Mouse (Mus musculus): Measurements from ENCODE around the gene Msmp. TPM values are rescaled to one million over a fixed set of nuclear protein-coding genes. Genes with fewer than 3 reads are reported as not detected.
A peak's percentile ranks its signal among the peaks of the same experiment; 100 is the strongest.

Gene Msmp
- polyA plus RNA-seq, 1 experiment from 2014 or later = 1.5 TPM

DNA sequence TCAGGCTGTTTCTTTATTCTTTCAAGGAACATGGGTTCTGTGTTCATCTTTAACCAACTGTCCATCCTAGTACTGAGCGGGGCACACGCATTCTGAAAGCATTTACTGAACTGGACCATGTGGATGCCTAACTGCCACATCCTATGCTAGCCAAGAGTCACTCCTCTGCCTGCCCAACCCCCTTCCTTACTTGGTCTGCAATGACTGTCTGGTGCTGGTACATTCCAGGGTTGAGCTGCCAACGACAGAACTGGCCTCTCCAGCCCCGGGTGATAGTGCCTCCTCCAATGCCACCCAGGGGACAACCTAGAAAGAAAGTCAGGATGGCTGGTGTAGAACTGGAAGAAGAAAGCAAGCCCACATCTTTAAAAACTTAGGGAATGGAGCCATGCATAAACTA, 10.7 kb downstream of the Msmp start:
- WGBS = 92% methylated on average over 4 of the region's 4 CpGs
- no peaks in the 10 kb centered on the region for H3K9me3 ChIP-seq (replicated peaks)
- no peak overlapping the region for H3K9ac ChIP-seq (replicated peaks)
- no peaks in the 10 kb centered on the region for H3K27me3 ChIP-seq (replicated peaks)
- peaks cover 60% of the 10 kb centered on the region for H3K36me3 ChIP-seq
- peaks cover 39% of the 10 kb centered on the region for H3K4me1 ChIP-seq
- no peak overlapping the region for H3K4me2 ChIP-seq
- no peak for ATAC-seq (ENCODE audit: low FRiP score)
- H3K27ac ChIP-seq (replicated peaks) = no peak overlapping the region
- H3K4me3 ChIP-seq (replicated peaks) = no peak overlapping the region

DNA sequence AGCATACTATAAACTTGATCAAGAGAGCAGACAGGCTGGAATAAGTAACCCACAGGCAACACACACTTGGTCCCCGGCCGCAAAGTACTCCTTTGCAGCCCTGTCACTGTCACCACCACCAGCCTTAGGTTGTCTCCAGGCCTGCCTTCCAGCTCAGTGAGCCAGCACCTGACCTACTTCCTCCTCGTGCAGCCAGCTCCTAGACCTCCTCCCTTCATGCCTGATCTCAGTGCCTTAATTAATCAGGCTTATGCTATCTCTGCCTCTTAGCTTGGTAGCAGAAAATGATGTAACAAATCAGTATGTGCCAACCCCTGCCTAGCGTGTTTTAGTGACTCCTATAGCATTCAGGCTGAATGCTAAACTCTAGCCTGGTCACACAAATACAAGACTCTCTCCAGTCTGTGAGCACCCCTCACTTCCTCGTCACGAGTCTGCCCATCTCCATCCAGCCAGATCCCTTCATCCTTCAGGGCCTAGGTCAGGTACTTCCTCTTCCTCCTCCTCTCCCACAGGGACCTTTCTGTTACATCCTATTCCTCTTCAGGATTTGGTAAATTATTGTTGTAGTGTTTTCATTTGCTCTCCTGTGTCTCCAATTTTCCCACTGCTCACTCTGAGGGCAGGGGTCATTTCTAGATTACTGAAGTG, 12.8 kb downstream of the Msmp start:
- WGBS = 89% methylated on average over 6 of the region's 6 CpGs
- no peaks in the 10 kb centered on the region for H3K9me3 ChIP-seq (replicated peaks)
- peaks cover 81% of the 10 kb centered on the region for H3K36me3 ChIP-seq
- ATAC-seq (ENCODE audit: low FRiP score) = no peak
- no peak overlapping the region for H3K4me3 ChIP-seq (replicated peaks)
- H3K9ac ChIP-seq (replicated peaks) = no peak overlapping the region
- H3K27me3 ChIP-seq (replicated peaks) = no peaks in the 10 kb centered on the region
- no peak overlapping the region for H3K27ac ChIP-seq (replicated peaks)
- no peak overlapping the region for H3K4me2 ChIP-seq
- peaks cover 23% of the 10 kb centered on the region for H3K4me1 ChIP-seq

DNA sequence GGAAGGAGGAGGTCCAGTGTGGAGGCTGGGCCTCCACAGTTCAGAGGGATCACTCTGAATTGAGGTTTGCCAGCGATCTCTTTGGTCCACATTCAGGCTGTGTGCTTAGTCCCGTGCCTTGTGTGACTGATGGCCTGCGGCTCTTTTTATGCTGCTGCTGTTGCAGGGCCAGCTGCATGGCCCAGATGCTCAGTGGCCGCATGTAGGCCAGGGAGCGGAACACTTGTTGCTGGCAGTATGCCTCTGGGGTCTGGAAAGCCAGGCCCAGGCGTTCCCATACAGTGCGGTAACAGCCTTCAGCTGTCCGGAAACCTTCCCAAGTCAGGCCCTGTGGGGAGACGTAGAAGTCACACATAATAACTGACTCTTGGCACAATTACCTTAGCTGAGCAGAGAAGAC, 17.2 kb downstream of the Msmp start:
- H3K4me3 ChIP-seq (replicated peaks) = no peak overlapping the region
- 93% methylated on average over 9 of the region's 9 CpGs for WGBS
- no peak overlapping the region for H3K27ac ChIP-seq (replicated peaks)
- peaks cover 14% of the 10 kb centered on the region for H3K4me1 ChIP-seq
- no peak for ATAC-seq (ENCODE audit: low FRiP score)
- H3K9ac ChIP-seq (replicated peaks) = no peak overlapping the region
- H3K36me3 ChIP-seq = peaks cover 80% of the 10 kb centered on the region
- no peak overlapping the region for H3K4me2 ChIP-seq
- H3K27me3 ChIP-seq (replicated peaks) = no peaks in the 10 kb centered on the region
- no peaks in the 10 kb centered on the region for H3K9me3 ChIP-seq (replicated peaks)

DNA sequence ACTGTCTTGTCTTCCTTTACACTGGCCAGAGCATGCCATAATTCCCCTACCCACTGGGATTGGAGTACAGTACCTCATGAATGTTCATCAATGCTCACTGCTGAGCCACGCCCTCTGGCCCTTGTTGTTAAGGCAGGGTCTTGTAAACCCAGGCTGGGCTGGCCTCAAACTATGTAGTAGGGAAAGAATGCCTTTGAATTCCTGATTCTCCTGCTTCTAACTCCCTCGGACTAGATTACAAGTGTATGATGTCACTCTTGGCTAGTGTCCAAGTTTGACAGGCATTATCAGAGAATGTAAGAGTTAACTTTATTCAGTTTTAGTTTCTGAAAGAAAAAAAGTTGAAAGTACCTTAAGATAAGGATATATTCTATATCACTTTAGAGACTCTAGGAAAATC, 20.1 kb downstream of the Msmp start:
- Histone ChIP-seq H3K36me3 (peaks cover 53% of the 10 kb centered on the region), H3K4me3 (replicated peaks) (no peak overlapping the region), H3K27ac (replicated peaks) (no peak overlapping the region), H3K27me3 (replicated peaks) (no peaks in the 10 kb centered on the region), H3K4me1 (peaks cover 38% of the 10 kb centered on the region), H3K9ac (replicated peaks) (no peak overlapping the region), H3K4me2 (0 out of 2 replicates have a peak overlapping the region, but pooled peaks have one; percentile 90), H3K9me3 (replicated peaks) (no peaks in the 10 kb centered on the region)
- ATAC-seq (ENCODE audit: low FRiP score) = no peak
- WGBS = 50% methylated on average over 2 of the region's 2 CpGs

DNA sequence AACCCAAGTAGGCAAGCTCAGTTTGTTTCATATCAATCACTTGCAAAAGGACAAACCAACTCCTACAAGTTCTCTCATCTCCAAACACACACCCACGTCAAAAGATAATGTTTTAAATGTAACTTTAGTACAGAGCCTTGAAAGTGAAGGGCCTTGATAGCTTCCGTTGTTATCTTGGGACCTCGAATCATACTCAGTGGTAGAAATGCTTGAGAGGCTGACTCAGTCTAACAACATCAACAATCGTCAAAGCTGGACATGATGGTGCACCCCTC, 20.8 kb downstream of the Msmp start:
- Histone ChIP-seq H3K9ac (replicated peaks) (peak overlapping the region; percentile 93), H3K4me3 (replicated peaks) (peak overlapping the region; percentile 89), H3K27ac (replicated peaks) (no peak overlapping the region), H3K27me3 (replicated peaks) (no peaks in the 10 kb centered on the region), H3K4me1 (peaks cover 45% of the 10 kb centered on the region), H3K9me3 (replicated peaks) (no peaks in the 10 kb centered on the region), H3K36me3 (peaks cover 46% of the 10 kb centered on the region), H3K4me2 (peak overlapping the region; percentile 90)
- WGBS = 91% methylated on average over 4 of the region's 4 CpGs
- ATAC-seq (ENCODE audit: low FRiP score) = no peak

DNA sequence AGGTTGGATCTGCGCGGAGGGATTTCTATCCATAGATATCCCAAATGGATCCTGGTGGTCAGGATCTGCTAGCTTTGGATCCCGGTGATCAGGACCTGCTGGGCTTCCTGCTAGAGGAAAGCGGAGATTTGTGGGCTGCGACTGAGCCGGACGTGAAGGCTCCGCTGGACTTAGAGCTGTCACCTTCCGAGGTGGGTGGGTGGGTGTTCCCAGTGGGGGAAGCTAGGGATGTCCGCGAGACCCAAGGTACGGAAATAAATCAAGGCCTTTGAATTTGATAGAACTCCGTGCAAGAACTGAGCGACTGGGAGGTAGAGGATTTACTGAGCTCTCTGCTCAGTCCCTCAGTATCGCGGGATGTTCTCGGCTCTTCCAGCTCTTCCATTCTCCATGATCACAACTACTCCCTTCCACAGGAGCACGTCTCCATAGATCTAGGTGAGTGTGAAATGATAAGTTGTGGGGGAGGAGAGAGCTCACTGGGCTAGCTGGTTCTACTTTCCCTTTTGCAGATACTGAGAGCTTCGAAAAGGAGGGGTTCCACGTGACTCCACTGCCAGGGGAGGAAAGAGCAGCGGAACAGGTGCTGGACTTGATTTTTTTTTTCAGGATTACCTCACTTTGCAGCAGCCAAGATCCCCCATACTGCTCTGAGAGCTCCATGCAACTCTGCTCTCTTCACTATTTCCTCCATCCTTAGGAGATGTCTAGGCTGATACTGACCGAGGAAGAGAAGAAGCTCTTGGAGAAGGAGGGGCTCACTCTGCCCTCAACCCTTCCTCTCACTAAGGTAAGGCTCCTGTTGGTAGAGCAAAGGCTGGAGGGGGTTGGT, 21.3 kb downstream of the Msmp start:
- Histone ChIP-seq H3K27me3 (replicated peaks) (no peaks in the 10 kb centered on the region), H3K4me3 (replicated peaks) (peak overlapping the region; percentile 89), H3K9ac (replicated peaks) (peak overlapping the region; percentile 93), H3K27ac (replicated peaks) (peak overlapping the region; percentile 99), H3K9me3 (replicated peaks) (no peaks in the 10 kb centered on the region), H3K36me3 (peaks cover 41% of the 10 kb centered on the region), H3K4me2 (peak overlapping the region; percentile 90), H3K4me1 (peaks cover 51% of the 10 kb centered on the region)
- ATAC-seq (ENCODE audit: low FRiP score) = peak; percentile 28
- WGBS = 7% methylated on average over 22 of the region's 22 CpGs

DNA sequence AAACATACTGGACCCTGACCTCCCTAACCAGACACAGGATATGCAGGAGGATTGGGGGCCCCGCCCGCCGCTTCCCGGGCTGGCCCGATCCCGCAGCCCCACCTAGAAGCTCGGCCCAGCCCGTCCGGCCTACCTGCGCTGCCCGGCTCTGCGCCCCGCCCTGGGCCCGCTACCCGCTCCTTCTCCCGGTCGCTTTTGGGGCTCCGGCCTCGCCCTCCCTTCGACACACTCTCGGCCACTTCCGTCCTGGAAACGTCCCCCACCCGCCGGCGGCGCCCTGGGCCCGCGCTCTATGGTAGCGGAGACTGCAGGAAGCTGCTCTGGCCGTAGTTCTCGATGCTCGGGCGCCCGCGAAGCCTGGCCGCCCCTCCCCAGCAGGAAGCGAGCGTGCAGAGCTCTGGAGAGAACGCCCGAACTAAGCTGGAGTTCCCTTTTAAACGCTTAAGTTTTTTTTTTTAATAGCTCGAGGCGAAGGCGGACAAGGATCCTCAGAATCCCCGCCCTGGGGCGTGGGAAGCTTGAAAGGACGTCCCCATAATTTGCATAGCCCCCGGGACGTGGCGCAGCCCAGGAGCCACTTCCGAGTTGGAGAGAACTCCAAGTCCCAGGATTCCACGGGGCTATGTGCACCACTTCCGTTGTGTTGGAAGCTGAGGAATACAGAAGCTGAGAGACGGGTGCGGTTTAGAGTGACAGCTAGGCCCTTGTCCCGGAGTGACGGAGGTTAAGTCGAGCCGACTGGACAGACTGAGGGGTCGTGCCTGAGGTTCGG, 22.1 kb downstream of the Msmp start, which contains the start of the genes Creb3 and Tln1:
Creb3 (plus strand) TSS at position 336 of the 772 bp plus-strand sequence.
Tln1 (minus strand) TSS at position 695 of the 772 bp plus-strand sequence.
- Histone ChIP-seq H3K4me2 (peak within 1 kb of the TSS; percentile 90), H3K9ac (replicated peaks) (peak within 1 kb of the TSS; percentile 93), H3K4me1 (peaks cover 52% of the 10 kb centered on the region), H3K4me3 (replicated peaks) (peak within 1 kb of the TSS; percentile 89), H3K27me3 (replicated peaks) (no peaks in the 10 kb centered on the region), H3K27ac (replicated peaks) (peak within 1 kb of the TSS; percentile 99), H3K36me3 (peaks cover 33% of the 10 kb centered on the region), H3K9me3 (replicated peaks) (no peaks in the 10 kb centered on the region)
- WGBS = under 1% methylated on average over 61 of the region's 62 CpGs
- ATAC-seq (ENCODE audit: low FRiP score) = peak; percentile 96

DNA sequence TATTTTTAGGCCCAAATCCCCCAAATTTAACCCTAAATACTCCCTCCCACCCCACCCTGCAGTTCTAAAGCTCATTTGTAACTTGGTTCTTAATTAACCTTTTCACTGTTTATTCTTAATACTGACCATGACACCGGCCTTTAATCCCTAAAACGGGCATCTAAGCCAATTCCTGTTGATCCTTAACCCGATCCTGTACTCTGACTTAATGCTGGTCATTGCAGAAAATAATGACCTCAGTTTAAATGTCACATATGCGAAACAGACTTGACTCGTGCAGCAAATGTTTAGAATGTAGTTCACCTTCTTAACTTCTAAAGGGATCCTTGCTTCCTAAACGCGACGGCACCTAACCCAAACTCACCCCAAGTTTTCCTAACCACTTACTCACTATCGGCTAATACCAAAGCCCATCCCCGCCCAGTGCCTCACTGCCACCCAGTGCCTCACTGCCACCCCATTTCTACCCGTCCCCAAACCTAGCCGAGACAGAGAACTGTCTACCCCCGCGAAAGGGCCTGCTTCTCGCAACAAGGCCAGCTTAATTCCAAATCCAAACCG, 22.8 kb downstream of the Msmp start:
- peak overlapping the region; percentile 99 for H3K27ac ChIP-seq (replicated peaks)
- peak overlapping the region; percentile 93 for H3K9ac ChIP-seq (replicated peaks)
- peak; percentile 48; the same call in 1 of the 2 replicates for ATAC-seq (ENCODE audit: low FRiP score)
- peak overlapping the region; percentile 90 for H3K4me2 ChIP-seq
- peaks cover 28% of the 10 kb centered on the region for H3K36me3 ChIP-seq
- WGBS = 3% methylated on average over 16 of the region's 16 CpGs
- H3K4me3 ChIP-seq (replicated peaks) = peak overlapping the region; percentile 89
- no peaks in the 10 kb centered on the region for H3K27me3 ChIP-seq (replicated peaks)
- H3K4me1 ChIP-seq = peaks cover 52% of the 10 kb centered on the region
- H3K9me3 ChIP-seq (replicated peaks) = no peaks in the 10 kb centered on the region

DNA sequence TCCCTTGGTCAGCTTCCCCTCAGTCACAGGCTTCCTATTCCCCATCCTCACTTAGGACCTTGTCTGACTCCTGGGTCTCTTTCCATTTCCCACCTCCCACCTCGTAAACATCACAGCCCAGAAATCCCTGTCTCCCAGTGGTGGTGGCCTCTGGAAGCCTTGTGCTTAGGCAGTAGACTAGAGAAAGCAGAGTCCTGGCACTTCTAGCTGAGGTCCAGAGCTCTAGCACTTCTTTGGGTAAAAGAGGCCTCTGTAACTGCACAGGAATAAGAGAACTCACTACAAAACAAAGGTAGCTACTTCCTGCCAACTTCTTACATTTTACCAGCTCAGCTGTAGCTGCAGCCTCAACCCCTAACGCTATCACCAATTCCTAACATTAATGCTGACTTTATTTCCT, 23.3 kb downstream of the Msmp start:
- no peak for ATAC-seq (ENCODE audit: low FRiP score)
- Histone ChIP-seq H3K9ac (replicated peaks) (peak overlapping the region; percentile 93), H3K4me3 (replicated peaks) (peak overlapping the region; percentile 89), H3K4me2 (peak overlapping the region; percentile 90), H3K4me1 (peaks cover 52% of the 10 kb centered on the region), H3K36me3 (peaks cover 28% of the 10 kb centered on the region), H3K9me3 (replicated peaks) (no peaks in the 10 kb centered on the region), H3K27me3 (replicated peaks) (no peaks in the 10 kb centered on the region), H3K27ac (replicated peaks) (no peak overlapping the region)
- WGBS = 37% methylated on average over 2 of the region's 2 CpGs

DNA sequence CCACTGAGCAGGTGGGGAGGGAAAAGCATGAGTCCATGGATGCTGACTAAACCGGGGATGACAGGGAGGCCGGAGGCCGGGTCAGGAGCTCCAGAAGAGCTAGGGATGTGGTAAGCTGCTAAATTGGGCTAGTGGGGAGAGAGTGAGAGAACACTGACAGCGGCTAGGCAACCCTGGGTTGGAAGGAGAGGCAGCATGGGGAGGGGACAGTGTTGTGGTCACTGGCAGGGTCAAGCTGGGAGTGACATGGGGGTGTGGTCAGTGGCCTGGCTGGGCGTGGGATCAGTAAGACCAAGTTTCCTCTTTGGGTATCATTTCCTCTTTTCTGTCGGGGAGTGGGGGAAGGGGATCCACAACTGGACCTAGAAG, 24.1 kb downstream of the Msmp start:
- peak overlapping the region; percentile 26; the same call in 1 of the 2 replicates for H3K9ac ChIP-seq (replicated peaks)
- no peaks in the 10 kb centered on the region for H3K27me3 ChIP-seq (replicated peaks)
- no peak for ATAC-seq (ENCODE audit: low FRiP score)
- WGBS = 44% methylated on average over 6 of the region's 6 CpGs
- no peaks in the 10 kb centered on the region for H3K9me3 ChIP-seq (replicated peaks)
- H3K4me3 ChIP-seq (replicated peaks) = peak overlapping the region; percentile 89
- peaks cover 28% of the 10 kb centered on the region for H3K36me3 ChIP-seq
- H3K4me1 ChIP-seq = peaks cover 52% of the 10 kb centered on the region
- peak overlapping the region; percentile 90 for H3K4me2 ChIP-seq
- H3K27ac ChIP-seq (replicated peaks) = no peak overlapping the region

DNA sequence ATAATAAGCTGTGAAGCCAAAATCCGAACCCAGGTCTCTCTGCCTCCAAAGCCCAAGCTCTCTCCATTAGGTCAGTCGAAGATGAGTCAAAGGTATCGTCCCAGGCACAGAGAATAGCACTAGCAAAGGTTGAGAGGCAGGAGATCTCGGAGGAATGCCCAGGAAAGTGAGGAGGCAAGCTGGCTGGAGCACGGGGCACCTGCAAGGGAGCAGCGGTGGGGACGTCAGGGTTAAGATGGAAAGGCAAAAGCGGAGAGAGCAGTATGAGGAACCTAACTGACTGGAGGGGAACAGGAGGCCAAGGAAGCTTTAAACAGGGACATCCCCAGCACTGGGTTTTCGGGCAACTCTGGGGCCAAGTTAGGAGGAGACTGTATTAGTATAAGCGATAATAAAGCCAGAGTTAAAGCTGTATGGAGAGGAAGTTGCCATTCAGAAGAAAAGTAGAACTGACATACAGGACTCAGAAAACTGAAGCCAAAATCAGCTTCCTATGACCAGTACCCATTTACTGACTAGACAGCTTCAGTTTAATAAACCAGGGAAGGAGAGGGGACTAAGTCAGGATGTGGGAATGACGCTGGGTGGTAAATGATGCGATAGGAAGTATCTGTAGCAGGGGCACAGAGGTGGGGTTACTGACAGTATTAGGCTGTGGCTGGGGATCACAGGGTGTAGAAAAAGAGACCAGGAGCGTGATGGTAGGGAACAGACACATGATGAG, 24.6 kb downstream of the Msmp start:
- Histone ChIP-seq H3K27ac (replicated peaks) (no peak overlapping the region), H3K4me1 (peaks cover 52% of the 10 kb centered on the region), H3K36me3 (peaks cover 28% of the 10 kb centered on the region), H3K4me3 (replicated peaks) (peak overlapping the region; percentile 89; the same call in 1 of the 2 replicates), H3K27me3 (replicated peaks) (no peaks in the 10 kb centered on the region), H3K9me3 (replicated peaks) (no peaks in the 10 kb centered on the region), H3K4me2 (peak overlapping the region; percentile 90), H3K9ac (replicated peaks) (peak overlapping the region; percentile 26; the same call in 1 of the 2 replicates)
- 78% methylated on average over 13 of the region's 13 CpGs for WGBS
- ATAC-seq (ENCODE audit: low FRiP score) = no peak
